Mouse (Mus musculus) lung, postnatal 0 days (tissue): ENCODE results near the gene Mcemp1.

Source experiments
- CTCF ChIP-seq: IDR thresholded peaks from 2 replicates; pipeline ENCODE4 v1.5.1; 2016; ENCODE audit warnings: antibody characterized with exemption, mild to moderate bottlenecking
- EP300 ChIP-seq: IDR thresholded peaks from 2 replicates; pipeline ENCODE4 v1.6.1; 2016; ENCODE audit warnings: antibody characterized with exemption, mild to moderate bottlenecking, control low read depth

- TF ChIP-seq CTCF (no peak), EP300 (no peak)
These were observed 13.7 kb downstream of the Mcemp1 start for GRCm38 (mm10) chr8:3679236-3679635.
